Mouse (Mus musculus) forelimb bud, embryonic 11.5 days (tissue): ENCODE results near the gene 1700001C19Rik.
A peak's percentile ranks its signal among the peaks of the same experiment; 100 is the strongest.

Source experiments
- DNase-seq: peaks from one replicate; pipeline ENCODE4 v3.0.0-alpha.2; 2012; ENCODE audit warnings: low read depth, low spot score

Gene 1700001C19Rik

GRCm38 (mm10) chr17:47436907-47437547 lies at the start of gene 1700001C19Rik:
1700001C19Rik (minus strand) TSS chr17:47437376.
- no peak for DNase-seq

GRCm38 (mm10) chr17:47485791-47486190 lies 48.6 kb upstream of the 1700001C19Rik start:
- no peak for DNase-seq

- DNase-seq, result no peak
Measured at GRCm38 (mm10) chr17:47484993-47485392, 47.8 kb upstream of the 1700001C19Rik start.

GRCm38 (mm10) chr17:47484241-47484921 lies 47.2 kb upstream of the 1700001C19Rik start:
- DNase-seq, result no peak

- DNase-seq, result peak; percentile 57
Measured at GRCm38 (mm10) chr17:47482401-47482800, 45.2 kb upstream of the 1700001C19Rik start.

- DNase-seq, result no peak
Measured at GRCm38 (mm10) chr17:47479887-47480286, 42.7 kb upstream of the 1700001C19Rik start.

- DNase-seq, result no peak
Measured at GRCm38 (mm10) chr17:47475714-47476113, 38.5 kb upstream of the 1700001C19Rik start.

GRCm38 (mm10) chr17:47475181-47475580 lies 38.0 kb upstream of the 1700001C19Rik start:
- no peak for DNase-seq

- DNase-seq, result no peak
Measured at GRCm38 (mm10) chr17:47474250-47474649, 37.1 kb upstream of the 1700001C19Rik start.

GRCm38 (mm10) chr17:47473434-47473974 lies 36.3 kb upstream of the 1700001C19Rik start:
- no peak for DNase-seq

GRCm38 (mm10) chr17:47472435-47473350 lies 35.5 kb upstream of the 1700001C19Rik start:
- DNase-seq, result no peak

- no peak for DNase-seq
Measured at GRCm38 (mm10) chr17:47470686-47471085, 33.5 kb upstream of the 1700001C19Rik start.

- DNase-seq, result no peak
Measured at GRCm38 (mm10) chr17:47470121-47470520, 32.9 kb upstream of the 1700001C19Rik start.

- DNase-seq, result no peak
Measured at GRCm38 (mm10) chr17:47469642-47470041, 32.5 kb upstream of the 1700001C19Rik start.

- no peak for DNase-seq
Measured at GRCm38 (mm10) chr17:47468466-47468865, 31.3 kb upstream of the 1700001C19Rik start.

GRCm38 (mm10) chr17:47468063-47468462 lies 30.9 kb upstream of the 1700001C19Rik start:
- DNase-seq, result no peak

- no peak for DNase-seq
Measured at GRCm38 (mm10) chr17:47467659-47468058, 30.5 kb upstream of the 1700001C19Rik start.

- no peak for DNase-seq
Measured at GRCm38 (mm10) chr17:47466284-47466683, 29.1 kb upstream of the 1700001C19Rik start.

GRCm38 (mm10) chr17:47465016-47465415 lies 27.8 kb upstream of the 1700001C19Rik start:
- DNase-seq, result no peak

- no peak for DNase-seq
Measured at GRCm38 (mm10) chr17:47464248-47464965, 27.2 kb upstream of the 1700001C19Rik start.

- DNase-seq, result no peak
Measured at GRCm38 (mm10) chr17:47462728-47463388, 25.7 kb upstream of the 1700001C19Rik start.
